Mouse (Mus musculus): ENCODE data around the gene Asic2.

GRCm38 (mm10) chr11:81361040-81361439 lies 607.2 kb downstream of the Asic2 start:
- no peak for TF ChIP-seq POLR2A (IDR thresholded peaks at IDR 0.05; ENCODE audit: borderline replicate concordance, control insufficient read depth, low read depth, low read length)
- TF ChIP-seq CTCF (IDR thresholded peaks at IDR 0.05; ENCODE audit: control insufficient read depth, insufficient read depth, low read length) = no peak
